Mouse (Mus musculus) liver, postnatal 0 days (tissue): ENCODE measurements around the gene Sctr.

Experiments used
- CTCF ChIP-seq: sonication (generic); IDR thresholded peaks from 2 replicates; pipeline ENCODE4 v1.5.1; 2016; ENCODE audit warnings: antibody characterized with exemption, low read depth
- EP300 ChIP-seq: IDR thresholded peaks from 2 replicates; pipeline ENCODE4 v1.6.1; 2016; ENCODE audit warnings: antibody characterized with exemption, low read depth, mild to moderate bottlenecking

DNA sequence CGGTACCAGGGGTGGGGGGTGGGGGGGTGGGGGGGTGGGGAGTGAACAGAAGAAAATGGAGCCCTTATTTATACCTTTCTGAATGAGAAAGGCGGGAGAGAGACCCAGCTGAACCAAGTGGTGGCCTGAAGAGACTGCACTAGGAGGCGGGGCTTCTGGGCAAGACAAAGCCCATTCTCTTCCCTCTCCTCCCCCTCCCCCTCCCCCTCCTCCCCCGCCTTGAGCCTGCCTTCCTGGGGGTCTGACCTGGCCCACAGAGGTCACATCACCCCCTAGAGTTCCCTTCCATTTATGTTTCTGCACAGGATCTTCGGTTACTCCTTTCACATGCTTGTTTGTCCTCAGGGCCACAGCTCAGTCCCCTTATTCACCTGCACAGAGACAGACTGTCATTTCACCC is 82.5 kb downstream of the Sctr start:
- no peak for TF ChIP-seq EP300
- TF ChIP-seq CTCF, result no peak
